Mouse (Mus musculus): ENCODE measurements around the gene Olfr71.

DNA sequence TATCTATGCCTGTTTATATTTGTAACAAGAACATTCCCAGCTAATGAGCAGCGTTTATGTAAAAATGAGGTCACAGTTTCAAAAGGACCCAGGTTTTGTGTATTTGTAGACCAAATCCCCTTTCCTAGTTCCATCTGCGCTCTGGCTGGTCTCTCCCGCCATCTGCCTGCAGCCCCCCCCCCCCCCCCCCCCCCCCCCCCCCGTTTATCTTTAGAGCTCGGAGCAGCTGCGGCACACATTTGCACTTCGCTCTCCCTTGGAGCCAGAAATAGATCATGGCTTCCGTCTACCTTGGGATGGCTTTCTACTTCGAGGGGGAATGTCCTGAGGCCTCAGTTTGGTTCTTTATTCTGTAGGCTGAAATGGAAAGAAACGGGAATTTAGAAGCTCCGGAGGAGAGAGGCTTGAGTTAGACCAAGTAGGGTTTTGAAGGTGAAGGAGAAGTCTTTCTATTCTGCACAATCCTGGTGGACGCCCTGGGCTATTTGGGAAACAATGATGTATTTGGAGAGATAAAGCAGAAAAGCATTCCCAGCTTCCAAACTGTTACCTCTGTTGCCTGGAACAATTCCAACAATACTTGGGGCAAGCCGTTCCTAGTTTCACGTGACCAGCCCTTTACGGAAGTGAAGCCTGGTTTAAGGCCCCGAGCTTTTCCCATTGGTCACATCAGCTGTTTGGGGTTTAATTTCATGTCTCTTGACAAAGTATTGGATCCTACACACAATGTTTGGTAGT is 10.6 kb upstream of the Olfr71 start:
- TF ChIP-seq POLR2A (IDR thresholded peaks at IDR 0.05; ENCODE audit: extremely low read depth, insufficient read depth, low read length) = no peak
- no peak for TF ChIP-seq CTCF (IDR thresholded peaks at IDR 0.05; ENCODE audit: low read depth, low read length)

All from liver, adult 2 months (tissue).